Mouse (Mus musculus) lung, embryonic 15.5 days (tissue): ENCODE data around the gene March1. TPM values are rescaled to one million over a fixed set of nuclear protein-coding genes. Genes with fewer than 3 reads are reported as not detected.

Experiments used
- ATAC-seq: fragments of 200-750 bp; cut with Nextera tagmentation; 2 replicates; pipeline ENCODE4 v1.8.0; 2017; ENCODE audit warnings: moderate number of reproducible peaks, borderline replicate concordance; ENCODE audit not compliant: low FRiP score, low TSS enrichment; ENCODE audit errors: extremely low read depth
- H3K27ac ChIP-seq: fragments of 300-500 bp; sonication (generic); 2 replicates; pipeline ENCODE4 v1.5.1; 2015; ENCODE audit warnings: moderate library complexity, mild to moderate bottlenecking, inconsistent platforms
- H3K27me3 ChIP-seq: fragments of 300-500 bp; sonication (generic); 2 replicates; pipeline ENCODE4 v1.6.1; 2015; ENCODE audit warnings: inconsistent platforms
- H3K36me3 ChIP-seq: fragments of 300-500 bp; sonication (generic); 2 replicates; pipeline ENCODE4 v1.6.1; 2015; ENCODE audit warnings: inconsistent platforms
- H3K4me1 ChIP-seq: fragments of 300-500 bp; sonication (generic); 2 replicates; pipeline ENCODE4 v1.6.1; 2015; ENCODE audit warnings: inconsistent platforms
- H3K4me2 ChIP-seq: fragments of 300-500 bp; sonication (generic); 2 replicates; pipeline ENCODE4 v1.6.1; 2015; ENCODE audit warnings: inconsistent platforms, mild to moderate bottlenecking, moderate library complexity
- H3K4me3 ChIP-seq: fragments of 300-500 bp; sonication (generic); 2 replicates; pipeline ENCODE4 v1.5.1; 2015; ENCODE audit warnings: mild to moderate bottlenecking, inconsistent platforms
- H3K9ac ChIP-seq: fragments of 300-500 bp; sonication (generic); 2 replicates; pipeline ENCODE4 v1.6.1; 2015; ENCODE audit warnings: inconsistent platforms
- H3K9me3 ChIP-seq: fragments of 300-500 bp; sonication (generic); 2 replicates; pipeline ENCODE4 v1.6.1; 2016; ENCODE audit warnings: inconsistent platforms
- WGBS: fragments of 180-500 bp; shearing (Covaris S2); methylation state at CpG from one replicate; pipeline ENCODE4 v1.1.7; 2015; 5-methylcytosine and 5-hydroxymethylcytosine counted together
- polyA plus RNA-seq: library from polyadenylated mRNA; unstranded; fragments of >200 nt; fragmentation: Nextera tagmentation; extraction: Ambion mirVana; gene quantifications from 2 replicates; pipeline ENCODE4 v1.2.1, GENCODE M21; 2015

The March1 gene
- polyA plus RNA-seq, 1 experiment from 2014 or later = 0.47 TPM

- H3K4me3 ChIP-seq = no peak overlapping the region
- peak; percentile 52; the same call in 1 of the 2 replicates for ATAC-seq
- 6% methylated on average over 8 of the region's 8 CpGs for WGBS
- no peaks in the 10 kb centered on the region; the same call in 1 of the 2 replicates for H3K27me3 ChIP-seq
- no peak overlapping the region for H3K4me2 ChIP-seq
- no peaks in the 10 kb centered on the region for H3K9me3 ChIP-seq
- H3K4me1 ChIP-seq = no peaks in the 10 kb centered on the region
- no peaks in the 10 kb centered on the region for H3K36me3 ChIP-seq
- no peak overlapping the region for H3K9ac ChIP-seq
- H3K27ac ChIP-seq = no peak overlapping the region
Observed at GRCm38 (mm10) chr8:66495726-66496125, 878.0 kb downstream of the March1 start.

GRCm38 (mm10) chr8:66496998-66497577 lies 879.4 kb downstream of the March1 start:
- H3K4me3 ChIP-seq = no peak overlapping the region
- H3K4me2 ChIP-seq = no peak overlapping the region
- H3K27me3 ChIP-seq = no peaks in the 10 kb centered on the region; the same call in 1 of the 2 replicates
- 40% methylated on average over 4 of the region's 4 CpGs for WGBS
- H3K4me1 ChIP-seq = no peaks in the 10 kb centered on the region
- no peaks in the 10 kb centered on the region for H3K36me3 ChIP-seq
- no peak for ATAC-seq
- H3K27ac ChIP-seq = no peak overlapping the region
- no peaks in the 10 kb centered on the region for H3K9me3 ChIP-seq
- no peak overlapping the region for H3K9ac ChIP-seq

- Histone ChIP-seq H3K4me3 (no peak overlapping the region), H3K9ac (no peak overlapping the region), H3K36me3 (no peaks in the 10 kb centered on the region), H3K9me3 (no peaks in the 10 kb centered on the region), H3K4me1 (no peaks in the 10 kb centered on the region), H3K27ac (no peak overlapping the region), H3K4me2 (no peak overlapping the region), H3K27me3 (no peaks in the 10 kb centered on the region)
- ATAC-seq = no peak
- WGBS = 66% methylated on average over 2 of the region's 2 CpGs
Observed at GRCm38 (mm10) chr8:66503381-66503780, 885.7 kb downstream of the March1 start.

GRCm38 (mm10) chr8:66511537-66511936 lies 893.8 kb downstream of the March1 start, which contains the start of gene Tktl2:
Gene Tktl2 (plus strand): TSS chr8:66511756.
- no peak for ATAC-seq
- 91% methylated on average over 22 of the region's 22 CpGs for WGBS
- Histone ChIP-seq H3K36me3 (no peaks in the 10 kb centered on the region), H3K4me3 (no peak within 1 kb of the TSS), H3K27me3 (no peaks in the 10 kb centered on the region), H3K9me3 (no peaks in the 10 kb centered on the region), H3K4me2 (no peak within 1 kb of the TSS), H3K9ac (no peak within 1 kb of the TSS), H3K27ac (no peak within 1 kb of the TSS), H3K4me1 (no peaks in the 10 kb centered on the region)

GRCm38 (mm10) chr8:66519149-66519548 lies 901.4 kb downstream of the March1 start:
- no peak overlapping the region for H3K4me2 ChIP-seq
- no peaks in the 10 kb centered on the region for H3K4me1 ChIP-seq
- H3K36me3 ChIP-seq = no peaks in the 10 kb centered on the region
- H3K27me3 ChIP-seq = no peaks in the 10 kb centered on the region
- H3K27ac ChIP-seq = no peak overlapping the region
- no peak overlapping the region for H3K9ac ChIP-seq
- no peak for ATAC-seq
- WGBS = 76% methylated on average over 2 of the region's 2 CpGs
- no peak overlapping the region for H3K4me3 ChIP-seq
- H3K9me3 ChIP-seq = no peaks in the 10 kb centered on the region

GRCm38 (mm10) chr8:66520576-66520975 lies 902.9 kb downstream of the March1 start:
- no peak overlapping the region for H3K27ac ChIP-seq
- no peaks in the 10 kb centered on the region for H3K36me3 ChIP-seq
- ATAC-seq = no peak
- no peak overlapping the region for H3K4me3 ChIP-seq
- no peaks in the 10 kb centered on the region for H3K4me1 ChIP-seq
- H3K4me2 ChIP-seq = no peak overlapping the region
- no peak overlapping the region for H3K9ac ChIP-seq
- no peaks in the 10 kb centered on the region for H3K27me3 ChIP-seq
- no peaks in the 10 kb centered on the region for H3K9me3 ChIP-seq
